Mouse (Mus musculus): ENCODE data around the gene Men1. TPM values are rescaled to one million over a fixed set of nuclear protein-coding genes. Genes with fewer than 3 reads are reported as not detected.

Men1 gene
- polyA plus RNA-seq, 1 experiment from 2014 or later: 49.7 TPM

- no peaks in the 10 kb centered on the region for H3K27me3 ChIP-seq (ENCODE audit: control insufficient read depth, insufficient read depth, low read length)
- H3K27ac ChIP-seq (replicated peaks; ENCODE audit: low read depth, low read length): no peak overlapping the region
- no peak for DNase-seq (ENCODE audit: low spot score)
- WGBS: 83% methylated on average over 7 of the region's 7 CpGs
- no peak overlapping the region for H3K9ac ChIP-seq (replicated peaks; ENCODE audit: low read length)
- no peak for ATAC-seq (replicated peaks; ENCODE audit: insufficient number of reproducible peaks, low FRiP score, low TSS enrichment, low read depth)
- H3K36me3 ChIP-seq (replicated peaks; ENCODE audit: control insufficient read depth, insufficient read depth, low read depth, low read length): no peaks in the 10 kb centered on the region
- H3K4me1 ChIP-seq (ENCODE audit: control insufficient read depth, insufficient read depth, low read length): peaks cover 8% of the 10 kb centered on the region
- H3K9me3 ChIP-seq (replicated peaks; ENCODE audit: control insufficient read depth, low read length): no peaks in the 10 kb centered on the region
- no peak overlapping the region for H3K4me3 ChIP-seq (ENCODE audit: low read depth, low read length)
- H3K4me2 ChIP-seq (ENCODE audit: low read depth, low read length): no peak overlapping the region
Observed at GRCm38 (mm10) chr19:6385821-6386220, 51.0 kb downstream of the Men1 start.

- Histone ChIP-seq H3K4me3 (ENCODE audit: low read depth, low read length) (no peak overlapping the region), H3K27me3 (ENCODE audit: control insufficient read depth, insufficient read depth, low read length) (no peaks in the 10 kb centered on the region), H3K9me3 (replicated peaks; ENCODE audit: control insufficient read depth, low read length) (no peaks in the 10 kb centered on the region), H3K27ac (replicated peaks; ENCODE audit: low read depth, low read length) (no peak overlapping the region), H3K9ac (replicated peaks; ENCODE audit: low read length) (no peak overlapping the region), H3K4me2 (ENCODE audit: low read depth, low read length) (no peak overlapping the region), H3K36me3 (replicated peaks; ENCODE audit: control insufficient read depth, insufficient read depth, low read depth, low read length) (no peaks in the 10 kb centered on the region), H3K4me1 (ENCODE audit: control insufficient read depth, insufficient read depth, low read length) (peaks cover 8% of the 10 kb centered on the region)
- DNase-seq (ENCODE audit: low spot score) (no peak), ATAC-seq (replicated peaks; ENCODE audit: insufficient number of reproducible peaks, low FRiP score, low TSS enrichment, low read depth) (no peak)
- 65% methylated on average over 9 of the region's 9 CpGs for WGBS
Observed at GRCm38 (mm10) chr19:6386234-6386633, 51.5 kb downstream of the Men1 start.

GRCm38 (mm10) chr19:6388006-6388405 lies 53.2 kb downstream of the Men1 start:
- H3K27ac ChIP-seq (replicated peaks; ENCODE audit: low read depth, low read length): no peak overlapping the region
- H3K4me3 ChIP-seq (ENCODE audit: low read depth, low read length): no peak overlapping the region
- H3K9me3 ChIP-seq (replicated peaks; ENCODE audit: control insufficient read depth, low read length): no peaks in the 10 kb centered on the region
- H3K36me3 ChIP-seq (replicated peaks; ENCODE audit: control insufficient read depth, insufficient read depth, low read depth, low read length): no peaks in the 10 kb centered on the region
- H3K9ac ChIP-seq (replicated peaks; ENCODE audit: low read length): no peak overlapping the region
- no peak for ATAC-seq (replicated peaks; ENCODE audit: insufficient number of reproducible peaks, low FRiP score, low TSS enrichment, low read depth)
- no peak for DNase-seq (ENCODE audit: low spot score)
- peaks cover 8% of the 10 kb centered on the region for H3K4me1 ChIP-seq (ENCODE audit: control insufficient read depth, insufficient read depth, low read length)
- no peak overlapping the region for H3K4me2 ChIP-seq (ENCODE audit: low read depth, low read length)
- no peaks in the 10 kb centered on the region for H3K27me3 ChIP-seq (ENCODE audit: control insufficient read depth, insufficient read depth, low read length)
- WGBS: 82% methylated on average over 13 of the region's 13 CpGs

- H3K27ac ChIP-seq (replicated peaks; ENCODE audit: low read depth, low read length): no peak overlapping the region
- H3K4me1 ChIP-seq (ENCODE audit: control insufficient read depth, insufficient read depth, low read length): peaks cover 7% of the 10 kb centered on the region
- peak; percentile 47; the same call in 1 of the 2 replicates for ATAC-seq (replicated peaks; ENCODE audit: insufficient number of reproducible peaks, low FRiP score, low TSS enrichment, low read depth)
Observed at GRCm38 (mm10) chr19:6389803-6390202, 55.0 kb downstream of the Men1 start.

GRCm38 (mm10) chr19:6390251-6390650 lies 55.5 kb downstream of the Men1 start:
- no peak overlapping the region for H3K4me3 ChIP-seq (ENCODE audit: low read depth, low read length)
- 53% methylated on average over 6 of the region's 6 CpGs for WGBS

More at GRCm38 (mm10) chr19:6389803-6390202, 55.0 kb downstream of the Men1 start:
- Histone ChIP-seq H3K4me2 (ENCODE audit: low read depth, low read length) (peak overlapping the region; percentile 57), H3K9me3 (replicated peaks; ENCODE audit: control insufficient read depth, low read length) (no peaks in the 10 kb centered on the region), H3K9ac (replicated peaks; ENCODE audit: low read length) (peak overlapping the region; percentile 44), H3K36me3 (replicated peaks; ENCODE audit: control insufficient read depth, insufficient read depth, low read depth, low read length) (no peaks in the 10 kb centered on the region), H3K4me3 (ENCODE audit: low read depth, low read length) (peak overlapping the region; percentile 21; the same call in 1 of the 2 replicates), H3K27me3 (ENCODE audit: control insufficient read depth, insufficient read depth, low read length) (no peaks in the 10 kb centered on the region)
- DNase-seq (ENCODE audit: low spot score): peak; percentile 48
- 5% methylated on average over 16 of the region's 16 CpGs for WGBS

More at GRCm38 (mm10) chr19:6390251-6390650, 55.5 kb downstream of the Men1 start:
- ATAC-seq (replicated peaks; ENCODE audit: insufficient number of reproducible peaks, low FRiP score, low TSS enrichment, low read depth): no peak
- Histone ChIP-seq H3K27ac (replicated peaks; ENCODE audit: low read depth, low read length) (no peak overlapping the region), H3K9ac (replicated peaks; ENCODE audit: low read length) (no peak overlapping the region), H3K36me3 (replicated peaks; ENCODE audit: control insufficient read depth, insufficient read depth, low read depth, low read length) (no peaks in the 10 kb centered on the region), H3K4me2 (ENCODE audit: low read depth, low read length) (no peak overlapping the region; the same call in 1 of the 2 replicates), H3K27me3 (ENCODE audit: control insufficient read depth, insufficient read depth, low read length) (no peaks in the 10 kb centered on the region), H3K9me3 (replicated peaks; ENCODE audit: control insufficient read depth, low read length) (no peaks in the 10 kb centered on the region), H3K4me1 (ENCODE audit: control insufficient read depth, insufficient read depth, low read length) (peaks cover 5% of the 10 kb centered on the region)
- DNase-seq (ENCODE audit: low spot score): no peak

Small RNAs within 50 kb of the gene (microRNA-seq; reads per million reads assigned to microRNA genes)
- gene Mir6989 (ENCODE audit: borderline number of aligned reads): not detected

Other genes with a start within 250 kb of the Men1 start
- 59.2 and 65.2 TPM in 2 replicates for gene Cdca5, start 250.0 kb upstream of the Men1 start, polyA plus RNA-seq (2014; fragmentation: Nextera tagmentation; extraction: Ambion mirVana)
- not detected in 2 replicates for gene AC131692.1, start 240.6 kb upstream of the Men1 start, polyA plus RNA-seq (2014; fragmentation: Nextera tagmentation; extraction: Ambion mirVana)
- 0.21 and 0.49 TPM in 2 replicates for gene Naaladl1, start 229.2 kb upstream of the Men1 start, polyA plus RNA-seq (2014; fragmentation: Nextera tagmentation; extraction: Ambion mirVana)
- gene Sac3d1, start 216.3 kb upstream of the Men1 start, polyA plus RNA-seq (2014; fragmentation: Nextera tagmentation; extraction: Ambion mirVana): 60.7 and 68.3 TPM in 2 replicates
- gene Snx15, start 206.7 kb upstream of the Men1 start, polyA plus RNA-seq (2014; fragmentation: Nextera tagmentation; extraction: Ambion mirVana): 25.4 and 30.7 TPM in 2 replicates
- gene Batf2, start 194.0 kb upstream of the Men1 start, polyA plus RNA-seq (2014; fragmentation: Nextera tagmentation; extraction: Ambion mirVana): not detected in 2 replicates
- gene Arl2, start 193.4 kb upstream of the Men1 start, polyA plus RNA-seq (2014; fragmentation: Nextera tagmentation; extraction: Ambion mirVana): 72.8 and 81.4 TPM in 2 replicates
- not detected in 2 replicates for gene Majin, start 150.6 kb upstream of the Men1 start, polyA plus RNA-seq (2014; fragmentation: Nextera tagmentation; extraction: Ambion mirVana)
- 1.9 and 2.4 TPM in 2 replicates for gene Gpha2, start 108.6 kb upstream of the Men1 start, polyA plus RNA-seq (2014; fragmentation: Nextera tagmentation; extraction: Ambion mirVana)
- gene Ppp2r5b, start 99.1 kb upstream of the Men1 start, polyA plus RNA-seq (2014; fragmentation: Nextera tagmentation; extraction: Ambion mirVana): 25.0 and 27.8 TPM in 2 replicates
- gene Atg2a, start 93.3 kb upstream of the Men1 start, polyA plus RNA-seq (2014; fragmentation: Nextera tagmentation; extraction: Ambion mirVana): 6.5 and 7.7 TPM in 2 replicates
- 50.9 and 58.1 TPM in 2 replicates for gene Ehd1, start 58.3 kb upstream of the Men1 start, polyA plus RNA-seq (2014; fragmentation: Nextera tagmentation; extraction: Ambion mirVana)
- gene Cdc42bpg, start 28.5 kb upstream of the Men1 start, polyA plus RNA-seq (2014; fragmentation: Nextera tagmentation; extraction: Ambion mirVana): 0.43 and 0.61 TPM in 2 replicates
- 5.6 and 6.4 TPM in 2 replicates for gene Map4k2, start 6.2 kb downstream of the Men1 start, polyA plus RNA-seq (2014; fragmentation: Nextera tagmentation; extraction: Ambion mirVana)
- gene Sf1, start 28.7 kb downstream of the Men1 start, polyA plus RNA-seq (2014; fragmentation: Nextera tagmentation; extraction: Ambion mirVana): 157 and 172 TPM in 2 replicates
- gene Pygm, start 49.4 kb downstream of the Men1 start, polyA plus RNA-seq (2014; fragmentation: Nextera tagmentation; extraction: Ambion mirVana): 1.4 and 2.8 TPM in 2 replicates
- 15.6 and 17.2 TPM in 2 replicates for gene Rasgrp2, start 64.4 kb downstream of the Men1 start, polyA plus RNA-seq (2014; fragmentation: Nextera tagmentation; extraction: Ambion mirVana)
- 4.1 and 5.0 TPM in 2 replicates for gene Nrxn2, start 83.8 kb downstream of the Men1 start, polyA plus RNA-seq (2014; fragmentation: Nextera tagmentation; extraction: Ambion mirVana)
- not detected in 2 replicates for gene Slc22a12, start 208.1 kb downstream of the Men1 start, polyA plus RNA-seq (2014; fragmentation: Nextera tagmentation; extraction: Ambion mirVana)